Mouse (Mus musculus) midbrain, embryonic 12.5 days (tissue): Measurements from ENCODE around the gene 4930548H24Rik. TPM values are rescaled to one million over a fixed set of nuclear protein-coding genes. Genes with fewer than 3 reads are reported as not detected.
"Not testable (repeated sequence)": the region's sequence is repeated elsewhere in the genome, so short reads cannot be mapped to it uniquely, and the experiment has no call there.

Experiments used
- ATAC-seq: fragments of 200-750 bp; cut with Nextera tagmentation; 2 replicates; pipeline ENCODE4 v1.8.0; 2017; ENCODE audit warnings: low read depth, moderate TSS enrichment, moderate library complexity; ENCODE audit not compliant: low FRiP score
- H3K27ac ChIP-seq: fragments of 300-500 bp; sonication (generic); replicated peaks from 2 replicates; pipeline ENCODE4 v1.5.1; 2016; ENCODE audit warnings: mild to moderate bottlenecking
- H3K27me3 ChIP-seq: fragments of 300-500 bp; sonication (generic); 2 replicates; pipeline ENCODE4 v1.6.1; 2016; ENCODE audit warnings: mild to moderate bottlenecking
- H3K36me3 ChIP-seq: fragments of 300-500 bp; sonication (generic); 2 replicates; pipeline ENCODE4 v1.6.1; 2016
- H3K4me1 ChIP-seq: fragments of 300-500 bp; sonication (generic); 2 replicates; pipeline ENCODE4 v1.6.1; 2016
- H3K4me2 ChIP-seq: fragments of 300-500 bp; sonication (generic); replicated peaks from 2 replicates; pipeline ENCODE4 v1.6.1; 2016; ENCODE audit warnings: mild to moderate bottlenecking, moderate library complexity
- H3K4me3 ChIP-seq: fragments of 300-500 bp; sonication (generic); 2 replicates; pipeline ENCODE4 v1.5.1; 2016; ENCODE audit warnings: mild to moderate bottlenecking
- H3K9ac ChIP-seq: fragments of 300-500 bp; sonication (generic); replicated peaks from 2 replicates; pipeline ENCODE4 v1.6.1; 2016; ENCODE audit warnings: mild to moderate bottlenecking, moderate library complexity
- H3K9me3 ChIP-seq: fragments of 300-500 bp; sonication (generic); 2 replicates; pipeline ENCODE4 v1.6.1; 2016; ENCODE audit warnings: mild to moderate bottlenecking
- WGBS: fragments of 180-500 bp; shearing (Covaris S2); methylation state at CpG from one replicate; pipeline ENCODE4 v1.1.7; 2016; 5-methylcytosine and 5-hydroxymethylcytosine counted together
- polyA plus RNA-seq: library from polyadenylated mRNA; unstranded; fragments of >200 nt; fragmentation: Nextera tagmentation; extraction: Ambion mirVana; gene quantifications from 2 replicates; pipeline ENCODE4 v1.2.1, GENCODE M21; 2016

4930548H24Rik gene
- polyA plus RNA-seq, 1 experiment from 2014 or later: 0.22 TPM

DNA sequence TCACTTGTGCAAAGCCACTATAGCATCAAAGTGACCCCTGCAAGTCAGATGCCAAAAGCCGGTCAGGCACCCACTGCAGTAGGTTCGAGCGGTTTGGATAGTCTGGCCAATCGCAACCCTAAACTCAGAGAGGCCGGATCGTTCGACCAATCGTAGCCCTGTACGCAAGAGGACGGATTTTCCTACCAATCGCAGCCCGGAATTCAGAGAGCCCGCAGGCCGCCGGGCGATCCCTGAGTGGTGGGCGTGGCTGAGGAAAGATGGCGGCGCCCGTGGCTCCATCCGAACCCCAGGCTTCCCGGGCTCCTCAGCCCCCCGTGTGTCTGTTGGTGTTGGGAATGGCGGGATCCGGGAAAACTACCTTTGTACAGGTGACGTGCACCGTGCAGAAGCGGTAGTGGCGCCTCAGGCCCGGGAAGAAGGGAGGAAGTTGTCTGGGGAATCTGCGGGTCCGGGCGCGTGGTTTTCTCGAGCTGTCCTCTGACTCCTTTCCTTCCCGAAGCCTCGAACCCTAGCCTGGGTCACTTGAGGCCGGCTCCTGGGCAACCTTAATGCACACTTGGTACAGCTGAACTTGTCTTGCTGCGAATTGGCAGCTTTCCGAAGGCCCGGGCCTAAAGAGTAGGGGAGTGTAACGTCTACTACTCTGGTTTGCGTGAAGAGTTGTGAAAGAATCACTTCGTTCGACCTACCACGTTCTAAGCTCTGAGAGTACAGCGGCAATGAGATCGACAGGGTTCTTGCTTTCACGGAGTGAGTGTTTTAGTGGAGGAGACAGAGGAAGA, 9.2 kb downstream of the 4930548H24Rik start, which contains the start of gene Gpn1:
Gpn1 (plus strand) TSS at position 229 of the 785 bp plus-strand sequence.
- peaks cover 32% of the 10 kb centered on the region for H3K36me3 ChIP-seq
- peaks cover 10% of the 10 kb centered on the region for H3K4me1 ChIP-seq
- H3K27ac ChIP-seq: no peak within 1 kb of the TSS
- no peaks in the 10 kb centered on the region for H3K27me3 ChIP-seq
- H3K9me3 ChIP-seq: no peaks in the 10 kb centered on the region
- H3K4me3 ChIP-seq: peak within 1 kb of the TSS; percentile 90
- WGBS: under 1% methylated on average over 49 of the region's 49 CpGs
- H3K9ac ChIP-seq: peak within 1 kb of the TSS; percentile 75
- peak within 1 kb of the TSS; percentile 87 for H3K4me2 ChIP-seq
- peak; percentile 100 for ATAC-seq

DNA sequence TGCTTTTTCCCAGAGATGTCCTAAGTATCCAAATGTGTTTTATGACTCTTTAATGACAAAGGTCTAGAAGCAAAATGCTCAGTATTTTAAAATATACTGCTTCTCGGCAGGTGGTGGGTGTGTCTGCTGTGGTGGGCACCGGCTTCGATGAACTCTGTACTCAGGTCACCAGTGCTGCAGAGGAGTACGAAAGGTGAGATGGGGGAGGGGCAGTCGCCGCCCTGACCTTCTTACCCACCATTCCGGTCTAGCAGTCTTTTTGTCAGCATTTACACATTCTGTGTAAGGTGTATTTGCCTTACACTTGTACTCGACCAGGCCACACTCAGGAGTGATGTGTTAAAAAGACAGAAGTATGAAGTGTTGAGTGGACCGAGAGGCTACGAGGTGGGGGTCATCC, 19.3 kb downstream of the 4930548H24Rik start:
- Histone ChIP-seq H3K36me3 (peaks cover 92% of the 10 kb centered on the region), H3K27me3 (no peaks in the 10 kb centered on the region), H3K9ac (no peak overlapping the region), H3K9me3 (no peaks in the 10 kb centered on the region), H3K4me2 (no peak overlapping the region), H3K4me1 (no peaks in the 10 kb centered on the region), H3K4me3 (no peak overlapping the region), H3K27ac (no peak overlapping the region)
- 93% methylated on average over 10 of the region's 10 CpGs for WGBS
- ATAC-seq: no peak

- no peak overlapping the region for H3K4me3 ChIP-seq
- H3K4me1 ChIP-seq: no peaks in the 10 kb centered on the region
- ATAC-seq: no peak
- no peaks in the 10 kb centered on the region for H3K27me3 ChIP-seq
- no peak overlapping the region for H3K4me2 ChIP-seq
- WGBS: 88% methylated on average over 1 of the region's 1 CpGs
- no peak overlapping the region for H3K9ac ChIP-seq
- peaks cover 87% of the 10 kb centered on the region for H3K36me3 ChIP-seq
- H3K9me3 ChIP-seq: no peaks in the 10 kb centered on the region
- H3K27ac ChIP-seq: no peak overlapping the region
These were observed 26.9 kb downstream of the 4930548H24Rik start for GRCm38 (mm10) chr5:31512481-31512880.

- no peaks in the 10 kb centered on the region for H3K27me3 ChIP-seq
- H3K4me2 ChIP-seq: no peak overlapping the region
- 96% methylated on average over 6 of the region's 6 CpGs for WGBS
- ATAC-seq: no peak
- peaks cover 1% of the 10 kb centered on the region for H3K4me1 ChIP-seq
- peaks cover 67% of the 10 kb centered on the region for H3K36me3 ChIP-seq
- no peaks in the 10 kb centered on the region for H3K9me3 ChIP-seq
- no peak overlapping the region for H3K4me3 ChIP-seq
- no peak overlapping the region for H3K27ac ChIP-seq
- H3K9ac ChIP-seq: no peak overlapping the region
These were observed 35.0 kb downstream of the 4930548H24Rik start for GRCm38 (mm10) chr5:31520556-31520955.

- H3K27ac ChIP-seq: peak within 1 kb of the TSS; percentile 80
- peaks cover 40% of the 10 kb centered on the region for H3K36me3 ChIP-seq
- peak; percentile 74 for ATAC-seq
- H3K9ac ChIP-seq: peak within 1 kb of the TSS; percentile 86
- under 1% methylated on average over 28 of the region's 28 CpGs for WGBS
- H3K4me3 ChIP-seq: peak within 1 kb of the TSS; percentile 96
- no peaks in the 10 kb centered on the region for H3K27me3 ChIP-seq
- peaks cover 21% of the 10 kb centered on the region for H3K4me1 ChIP-seq
- peak within 1 kb of the TSS; percentile 97 for H3K4me2 ChIP-seq
- no peaks in the 10 kb centered on the region for H3K9me3 ChIP-seq
These were observed 41.0 kb downstream of the 4930548H24Rik start, which contains the start of gene Slc4a1ap for GRCm38 (mm10) chr5:31526354-31527116. Gene Slc4a1ap, plus strand, starts transcription at chr5:31526995.

DNA sequence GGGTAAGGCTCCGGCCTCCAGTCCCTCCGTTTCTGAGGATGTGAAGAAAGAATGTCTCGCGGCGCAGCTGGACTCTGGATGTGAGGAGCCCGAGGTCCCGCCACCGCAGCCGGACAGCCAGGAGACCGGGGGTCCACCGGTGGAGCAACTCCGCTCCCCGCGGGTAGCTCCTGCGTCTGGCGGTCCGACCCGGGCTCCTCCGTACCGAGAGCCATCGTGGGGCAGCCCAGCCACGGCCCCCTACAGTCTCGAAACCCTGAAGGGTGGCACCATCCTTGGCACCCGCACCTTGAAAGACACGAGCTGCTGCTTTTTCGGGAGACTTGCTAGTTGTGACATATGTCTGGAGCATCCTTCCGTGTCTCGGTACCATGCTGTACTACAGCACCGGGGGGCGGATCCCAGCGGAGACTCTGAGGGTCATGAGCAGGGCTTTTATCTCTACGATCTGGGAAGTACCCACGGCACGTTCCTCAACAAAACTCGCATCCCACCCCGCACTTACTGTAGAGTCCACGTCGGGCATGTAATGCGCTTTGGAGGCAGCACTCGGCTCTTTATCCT, 41.7 kb downstream of the 4930548H24Rik start:
- no peak for ATAC-seq
- Histone ChIP-seq H3K9me3 (no peaks in the 10 kb centered on the region), H3K9ac (peak overlapping the region; percentile 86), H3K27ac (peak overlapping the region; percentile 80; the same call in 1 of the 2 replicates), H3K27me3 (no peaks in the 10 kb centered on the region), H3K4me1 (peaks cover 21% of the 10 kb centered on the region), H3K4me3 (peak overlapping the region; percentile 96), H3K4me2 (peak overlapping the region; percentile 97), H3K36me3 (peaks cover 40% of the 10 kb centered on the region)
- WGBS: 4% methylated on average over 40 of the region's 40 CpGs

DNA sequence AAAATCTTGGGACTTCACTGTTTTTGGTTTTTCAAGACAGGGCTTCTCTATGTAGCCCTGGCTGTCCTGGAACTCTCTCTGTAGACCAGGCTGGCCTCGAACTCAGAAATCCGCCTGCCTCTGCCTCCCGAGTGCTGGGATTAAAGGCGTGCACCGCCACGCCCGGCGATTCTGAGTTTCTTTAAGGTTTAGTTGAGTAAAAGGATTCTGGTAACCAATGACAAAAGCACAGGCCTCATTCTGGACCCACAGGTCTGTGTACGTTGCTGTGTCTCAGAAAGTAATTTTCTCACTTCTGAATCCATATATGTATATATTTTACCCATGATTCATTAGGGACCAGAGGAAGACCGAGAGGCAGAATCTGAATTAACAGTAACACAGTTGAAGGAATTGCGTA, 42.2 kb downstream of the 4930548H24Rik start, which contains the start of gene Supt7l:
Supt7l (minus strand) TSS at position 101 of the 400 bp plus-strand sequence.
- peak within 1 kb of the TSS; percentile 86 for H3K9ac ChIP-seq
- peak within 1 kb of the TSS; percentile 96 for H3K4me3 ChIP-seq
- not testable (repeated sequence) for ATAC-seq, H3K9me3 ChIP-seq, H3K27me3 ChIP-seq
- peak within 1 kb of the TSS; percentile 97 for H3K4me2 ChIP-seq
- peak within 1 kb of the TSS; percentile 80 for H3K27ac ChIP-seq
- peaks cover 40% of the 10 kb centered on the region for H3K36me3 ChIP-seq
- H3K4me1 ChIP-seq: peaks cover 21% of the 10 kb centered on the region
- WGBS: 82% methylated on average over 11 of the region's 11 CpGs

DNA sequence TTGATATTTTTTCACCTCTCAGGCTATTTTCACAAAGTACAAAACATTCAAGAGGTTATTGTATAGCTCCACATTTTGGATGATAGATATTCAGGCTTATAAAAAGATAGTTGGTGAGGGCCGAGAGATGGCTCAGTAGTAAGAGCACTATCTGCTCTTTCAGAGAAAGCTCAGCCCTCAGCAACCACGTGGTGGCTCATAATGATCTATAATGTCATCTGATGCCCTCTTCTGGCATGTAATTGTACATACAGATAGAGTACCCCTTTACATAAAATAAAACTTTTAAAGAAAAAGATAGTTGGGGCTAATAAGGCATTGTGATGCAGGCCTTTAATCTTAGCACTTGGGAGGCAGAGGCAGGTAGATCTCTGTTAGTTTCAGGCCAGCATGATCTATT, 43.0 kb downstream of the 4930548H24Rik start:
- Histone ChIP-seq H3K4me3 (no peak overlapping the region), H3K27ac (no peak overlapping the region), H3K36me3 (peaks cover 45% of the 10 kb centered on the region), H3K27me3 (no peaks in the 10 kb centered on the region), H3K9me3 (no peaks in the 10 kb centered on the region), H3K4me2 (0 out of 2 replicates have a peak overlapping the region, but pooled peaks have one; percentile 97), H3K9ac (no peak overlapping the region), H3K4me1 (peaks cover 21% of the 10 kb centered on the region)
- ATAC-seq: no peak
- WGBS: 57% methylated on average over 2 of the region's 2 CpGs

- ATAC-seq: no peak
- 91% methylated on average over 2 of the region's 2 CpGs for WGBS
These were observed 49.7 kb downstream of the 4930548H24Rik start for GRCm38 (mm10) chr5:31535228-31535627.

More at GRCm38 (mm10) chr5:31535228-31535627, 49.7 kb downstream of the 4930548H24Rik start:
- Histone ChIP-seq H3K9me3 (no peaks in the 10 kb centered on the region), H3K4me1 (no peaks in the 10 kb centered on the region), H3K4me2 (no peak overlapping the region), H3K36me3 (peaks cover 85% of the 10 kb centered on the region), H3K27me3 (no peaks in the 10 kb centered on the region), H3K4me3 (no peak overlapping the region), H3K9ac (no peak overlapping the region), H3K27ac (no peak overlapping the region)
